Mouse (Mus musculus): ENCODE measurements around the gene Pde2a.

DNA sequence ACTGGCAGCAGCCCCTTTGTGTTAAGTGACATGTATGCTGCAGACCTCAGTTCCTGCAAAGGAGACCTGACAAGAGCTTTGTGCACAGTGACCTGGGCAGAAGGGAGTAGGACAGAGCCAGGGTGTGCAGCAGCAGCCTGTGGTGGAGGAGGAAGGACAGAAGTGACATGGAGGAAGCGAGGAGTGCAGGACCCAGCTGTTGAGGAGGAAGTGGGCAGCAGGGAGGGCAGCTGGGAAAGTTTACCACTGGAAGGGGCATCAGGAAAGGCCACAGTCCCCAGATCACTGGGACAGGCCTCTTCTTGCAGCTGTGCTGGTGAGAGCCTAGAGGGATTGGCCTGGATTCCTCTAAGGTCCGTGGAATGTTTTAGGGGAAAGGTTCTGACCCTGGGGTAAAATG is 41.8 kb upstream of the Pde2a start:
- no peak for TF ChIP-seq POLR2A (IDR thresholded peaks at IDR 0.05; ENCODE audit: borderline replicate concordance, extremely low read depth, insufficient read depth, insufficient read length, poor library complexity, severe bottlenecking)
- no peak for TF ChIP-seq CTCF (IDR thresholded peaks at IDR 0.05; ENCODE audit: borderline replicate concordance, extremely low read depth, insufficient read depth, insufficient read length)
